Mouse (Mus musculus) ES-E14 (cell line): ENCODE results near the gene Ubp1.

ENCODE experiments used
- CHD2 ChIP-seq: IDR thresholded peaks from 2 replicates; pipeline ENCODE4 v1.6.1; 2014; ENCODE audit warnings: mild to moderate bottlenecking, low read depth, low read length, inconsistent platforms
- HCFC1 ChIP-seq: IDR thresholded peaks from 2 replicates; pipeline ENCODE4 v1.6.1; 2012; ENCODE audit warnings: low read length, inconsistent platforms, borderline replicate concordance; ENCODE audit not compliant: insufficient read depth
- MAFK ChIP-seq: IDR thresholded peaks from 2 replicates; pipeline ENCODE4 v1.6.1; 2014; ENCODE audit warnings: mild to moderate bottlenecking, low read depth, low read length, inconsistent platforms; ENCODE audit not compliant: insufficient read depth
- ZC3H11A ChIP-seq: IDR thresholded peaks from 2 replicates; pipeline ENCODE4 v1.6.1; 2012; ENCODE audit warnings: low read depth, mild to moderate bottlenecking, inconsistent platforms, low read length, borderline replicate concordance
- ZNF384 ChIP-seq: IDR thresholded peaks from 2 replicates; pipeline ENCODE4 v1.6.1; 2012; ENCODE audit warnings: low read depth, low read length, inconsistent platforms

GRCm38 (mm10) chr9:113928591-113928990 lies 2.1 kb upstream of the Ubp1 start:
- TF ChIP-seq ZC3H11A (no peak), CHD2 (no peak), ZNF384 (no peak), MAFK (no peak), HCFC1 (no peak)
